Mouse (Mus musculus): ENCODE data around the gene Lrp4.
"Not testable (repeated sequence)": the region's sequence is repeated elsewhere in the genome, so short reads cannot be mapped to it uniquely, and the experiment has no call there.

Lrp4 gene

DNA sequence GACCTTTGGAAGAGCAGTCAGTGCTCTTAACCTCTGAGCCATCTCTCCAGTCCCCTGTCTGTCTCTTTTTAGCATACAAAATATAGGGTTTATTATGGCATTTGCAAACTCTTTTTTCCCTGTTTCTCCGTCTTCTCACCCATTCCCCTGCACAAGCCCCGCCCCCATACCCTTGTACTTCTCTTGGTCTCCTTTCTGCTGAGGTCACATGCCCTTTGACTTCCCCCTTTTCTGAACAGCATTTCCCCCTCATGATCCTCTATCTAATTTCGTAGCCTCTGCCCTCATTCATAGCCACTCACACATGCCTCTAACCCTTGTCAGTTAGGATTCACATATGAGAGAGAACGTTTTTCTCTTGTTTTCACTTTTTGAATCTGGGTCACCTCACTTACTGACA lies 27.4 kb downstream of the Lrp4 start:
- DNase-seq (ENCODE audit: low spot score in 2 of 2) = no peak

DNA sequence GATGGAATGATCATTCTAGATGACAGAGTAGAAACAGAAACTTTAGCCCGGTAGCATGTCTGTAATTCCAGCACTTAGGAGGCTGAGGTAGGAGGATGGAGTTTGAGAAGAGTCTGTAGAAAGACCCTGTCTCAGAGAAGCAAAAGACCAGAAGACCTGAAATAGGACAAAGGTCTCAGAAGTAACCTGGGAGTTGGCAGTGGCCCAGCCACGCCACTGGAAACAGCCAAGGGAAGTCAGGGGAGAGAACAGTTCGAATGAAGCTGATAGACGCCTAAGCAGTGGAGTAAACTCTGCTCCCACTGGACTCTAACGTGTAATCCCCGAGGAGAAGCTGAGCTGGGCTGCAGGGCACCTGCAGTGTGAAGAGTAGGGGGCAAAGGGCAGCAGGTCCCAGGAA lies 27.9 kb downstream of the Lrp4 start:
- no peak for DNase-seq (ENCODE audit: low spot score in 2 of 2)

DNA sequence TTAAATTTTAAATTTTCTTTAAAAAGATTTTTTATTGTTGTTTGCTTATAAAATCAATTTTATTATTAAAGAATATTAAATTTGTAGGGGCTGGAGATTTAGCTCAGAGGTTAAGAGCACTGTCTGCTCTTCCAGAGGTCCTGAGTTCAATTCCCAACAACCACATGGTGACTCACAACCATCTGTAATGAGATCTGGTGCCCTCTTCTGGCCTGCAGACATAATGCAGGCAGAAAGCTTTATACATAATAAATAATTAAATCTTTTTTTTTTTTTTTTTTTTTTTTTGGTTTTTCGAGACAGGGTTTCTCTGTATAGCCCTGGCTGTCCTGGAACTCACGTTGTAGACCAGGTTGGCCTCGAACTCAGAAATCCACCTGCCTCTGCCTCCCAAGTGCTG lies 30.0 kb downstream of the Lrp4 start:
- DNase-seq (ENCODE audit: low spot score in 2 of 2) = not testable (repeated sequence)

DNA sequence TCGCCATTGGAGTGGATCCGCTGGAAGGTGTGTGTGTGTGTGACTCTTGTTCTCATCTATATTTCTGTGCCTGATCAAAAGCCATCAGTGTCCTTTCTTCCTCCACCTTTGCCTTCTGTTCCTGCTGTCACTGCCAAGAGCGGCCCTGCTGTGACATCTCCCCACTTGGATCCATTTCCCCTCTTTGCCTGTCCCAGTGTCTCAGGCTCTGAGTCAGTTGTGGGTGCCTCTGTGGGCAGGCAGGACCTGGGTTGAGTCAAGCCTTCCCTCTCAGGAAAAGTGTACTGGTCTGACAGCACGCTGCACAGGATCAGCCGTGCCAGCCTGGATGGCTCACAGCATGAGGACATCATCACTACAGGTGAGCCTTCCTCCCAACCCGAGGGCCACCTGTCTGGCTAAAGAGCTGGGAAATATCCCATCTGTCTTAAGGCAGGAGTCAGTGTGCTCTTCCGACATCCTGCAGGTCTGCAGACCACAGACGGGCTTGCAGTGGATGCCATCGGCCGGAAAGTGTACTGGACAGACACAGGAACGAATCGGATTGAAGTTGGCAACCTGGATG lies 34.8 kb downstream of the Lrp4 start:
- no peak for DNase-seq (ENCODE audit: low spot score in 2 of 2)

DNA sequence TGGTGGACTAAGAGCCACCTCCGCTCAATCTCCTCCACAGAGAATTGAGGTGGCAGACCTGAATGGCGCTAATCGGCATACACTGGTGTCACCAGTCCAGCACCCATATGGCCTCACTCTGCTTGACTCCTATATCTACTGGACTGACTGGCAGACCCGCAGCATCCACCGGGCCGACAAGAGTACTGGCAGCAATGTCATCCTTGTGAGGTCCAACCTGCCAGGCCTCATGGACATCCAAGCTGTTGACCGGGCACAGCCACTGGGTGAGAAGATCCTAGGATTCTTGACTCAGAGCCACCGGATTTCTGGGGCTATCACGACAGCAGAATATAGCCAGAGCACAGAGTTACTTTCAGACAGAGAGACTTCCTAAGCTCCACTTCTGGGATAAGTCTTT lies 36.7 kb downstream of the Lrp4 start:
- no peak for DNase-seq (ENCODE audit: low spot score in 2 of 2)

DNA sequence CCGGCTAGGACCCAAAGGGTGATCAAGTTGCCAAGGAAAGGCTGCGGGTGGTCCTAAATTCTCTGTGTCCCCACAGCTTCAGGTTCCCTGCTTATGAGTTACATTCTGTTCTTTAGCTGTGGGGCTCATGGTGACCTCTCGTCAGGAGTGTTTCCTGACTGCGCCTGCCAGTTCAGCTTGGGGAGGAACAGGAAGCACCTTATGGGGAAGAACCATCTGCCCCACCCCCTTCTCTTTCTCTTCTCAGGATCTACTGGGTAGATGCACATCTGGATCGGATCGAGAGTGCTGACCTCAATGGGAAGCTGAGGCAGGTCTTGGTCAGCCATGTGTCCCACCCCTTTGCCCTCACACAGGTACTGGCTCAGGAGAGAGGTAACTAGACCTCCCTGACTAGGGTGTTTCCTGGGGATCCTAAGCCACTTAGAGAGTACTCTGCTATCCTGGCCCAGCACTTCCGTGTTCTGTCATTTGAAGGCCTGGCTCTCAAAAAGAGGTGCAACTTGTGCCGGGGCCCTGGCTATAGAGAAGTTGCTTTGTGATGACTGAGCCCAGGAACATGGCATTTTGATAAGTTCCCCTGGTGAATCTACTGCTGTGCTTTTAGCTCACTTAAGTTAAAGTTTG lies 40.9 kb downstream of the Lrp4 start:
- DNase-seq (ENCODE audit: low spot score in 2 of 2) = no peak

DNA sequence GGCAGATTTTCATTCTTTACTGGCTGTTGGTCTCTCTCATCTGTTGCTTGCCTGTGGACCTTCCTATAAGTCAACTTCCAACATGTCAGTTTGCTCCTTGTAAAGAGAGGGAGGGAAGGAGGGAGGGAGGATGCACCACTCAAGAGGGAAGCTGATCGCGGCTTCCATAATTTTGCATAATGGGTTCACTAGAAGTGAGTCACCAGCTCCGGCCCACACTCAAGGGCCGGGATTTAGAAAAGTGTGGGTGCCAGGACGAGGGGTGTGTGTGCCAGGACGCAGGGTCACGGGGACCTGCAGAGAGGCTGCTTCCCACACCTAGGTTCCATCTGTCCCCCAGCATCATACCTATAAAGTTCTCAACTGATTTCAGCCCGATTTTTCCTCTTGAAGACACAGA lies 50.8 kb downstream of the Lrp4 start:
- no peak for DNase-seq (ENCODE audit: low spot score in 2 of 2)

DNA sequence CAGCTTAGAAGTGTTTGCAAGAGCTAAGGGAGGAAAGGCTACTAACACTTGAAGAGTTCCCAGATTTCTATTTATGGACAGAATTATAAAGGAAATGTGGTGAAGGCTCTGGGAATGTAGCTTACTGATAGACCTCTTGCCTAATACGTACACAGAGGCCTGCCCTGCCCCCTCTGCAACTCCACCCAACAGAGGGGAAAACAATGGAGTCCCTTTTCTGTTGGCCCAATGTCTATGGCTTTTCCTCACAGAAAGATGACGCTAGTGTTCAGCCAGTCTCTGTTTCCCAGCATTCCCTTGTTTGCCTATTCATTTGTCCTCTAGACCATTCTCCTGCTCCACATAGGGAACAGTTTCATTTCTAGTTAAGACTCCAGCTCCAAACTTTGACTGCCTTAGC lies 59.9 kb downstream of the Lrp4 start:
- peak; percentile 22 for DNase-seq (ENCODE audit: low spot score in 2 of 2)

DNA sequence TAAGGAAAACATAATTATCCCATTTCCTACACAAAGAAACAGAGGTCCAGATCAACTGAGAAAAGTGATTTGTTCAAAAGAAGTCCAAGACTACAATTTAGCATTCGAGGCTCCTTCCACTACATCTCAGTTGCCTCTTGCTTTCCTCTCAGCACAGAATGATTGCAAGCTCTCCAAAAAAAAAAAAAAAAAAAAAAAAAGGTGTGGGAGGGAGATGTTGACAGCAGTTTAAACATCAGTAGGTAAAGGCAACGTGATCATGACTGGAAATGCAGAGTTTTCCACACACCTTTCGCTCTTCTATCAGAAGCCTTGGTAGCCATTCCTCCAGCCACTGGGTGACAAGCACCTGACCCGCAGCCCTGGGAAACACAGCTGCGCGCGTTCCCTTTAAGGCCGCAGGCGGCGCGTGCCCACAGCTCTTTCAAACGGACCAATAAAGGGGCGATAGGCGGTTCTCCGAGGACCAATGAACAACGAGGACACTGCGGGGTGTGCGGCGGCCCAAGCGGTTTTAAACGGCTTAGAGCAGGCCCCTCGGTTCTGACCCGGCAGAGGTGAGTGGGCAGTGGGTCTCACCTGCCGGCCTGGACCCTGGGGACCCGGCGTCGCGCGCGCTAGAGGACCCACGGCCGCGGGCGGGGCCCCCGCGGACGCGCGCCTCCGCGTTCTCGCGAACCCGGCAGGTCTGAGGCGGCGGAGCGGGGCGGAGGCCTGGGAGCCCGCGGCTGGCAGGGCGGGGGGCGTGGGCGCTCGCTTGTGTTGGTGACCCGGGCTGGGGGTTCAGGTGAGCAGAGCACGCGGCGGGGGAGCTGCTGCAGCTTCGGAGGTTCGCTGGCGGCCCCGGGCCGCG lies 69.2 kb downstream of the Lrp4 start, which contains the start of gene Ckap5:
Ckap5 (plus strand) TSS at position 469 of the 853 bp plus-strand sequence.
- DNase-seq (ENCODE audit: low spot score in 2 of 2) = peak; percentile 92 to 94

DNA sequence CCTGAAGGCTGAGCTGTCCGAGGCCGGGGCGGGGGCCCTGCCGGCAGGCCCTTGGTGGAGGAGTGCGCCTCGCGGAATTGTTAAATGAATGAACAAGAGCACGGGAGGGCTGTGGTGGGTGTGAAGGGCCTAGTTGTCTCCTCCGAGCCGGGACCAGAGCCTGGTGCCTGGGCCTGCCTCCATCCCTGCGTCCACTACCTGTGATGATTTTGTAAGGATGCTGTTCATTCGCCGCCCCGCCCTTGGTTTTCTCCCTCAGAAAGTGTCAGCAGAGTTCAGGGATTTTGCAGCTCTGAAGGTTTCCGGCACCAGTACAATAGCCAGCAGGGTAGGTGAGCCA lies 69.8 kb downstream of the Lrp4 start:
- DNase-seq (ENCODE audit: low spot score in 2 of 2) = no peak

DNA sequence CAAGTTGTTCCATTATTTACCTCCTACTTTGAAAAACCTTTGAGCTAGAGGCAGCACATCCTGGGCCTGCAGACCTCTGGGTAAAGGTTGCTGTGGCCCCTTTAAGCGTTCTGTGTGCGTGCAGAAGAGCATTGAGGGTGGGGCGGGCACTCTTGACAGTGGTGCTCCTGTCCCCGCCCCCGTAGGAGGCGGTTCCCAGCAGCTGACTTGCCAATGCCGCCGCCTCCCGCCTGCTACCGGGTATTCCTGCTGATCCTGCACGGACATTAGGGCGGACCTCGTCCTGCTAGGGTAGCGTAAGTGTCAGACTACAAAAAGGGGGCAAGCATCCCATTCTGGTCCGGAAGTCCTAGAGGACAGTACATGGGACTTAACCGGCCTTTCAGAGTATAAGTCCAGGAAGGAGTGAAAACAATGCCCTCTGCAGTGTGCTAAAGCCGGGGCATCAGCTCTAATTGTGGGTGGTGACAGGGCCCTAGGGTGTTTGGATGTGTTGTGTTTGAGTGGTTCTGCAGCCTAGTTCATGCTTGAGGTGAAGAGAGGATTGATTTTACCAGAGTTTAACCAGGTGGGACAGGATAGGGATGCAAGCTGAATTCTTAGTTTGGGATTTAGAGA lies 80.4 kb downstream of the Lrp4 start:
- DNase-seq (ENCODE audit: low spot score in 2 of 2) = peak; percentile 91 to 92

All from heart, adult 9 months (tissue).